Mouse (Mus musculus) bone marrow macrophage, adult 2 months (primary cell): ENCODE results near the gene Rexo5.

Source experiments
- CTCF ChIP-seq: IDR thresholded peaks from 2 replicates; pipeline ENCODE4 v1.5.1; 2012; ENCODE audit warnings: low read depth, mild to moderate bottlenecking, low read length, moderate library complexity
- POLR2A ChIP-seq: IDR thresholded peaks from 2 replicates; pipeline ENCODE4 v1.6.1; 2012; ENCODE audit warnings: mild to moderate bottlenecking, low read depth, low read length, borderline replicate concordance

DNA sequence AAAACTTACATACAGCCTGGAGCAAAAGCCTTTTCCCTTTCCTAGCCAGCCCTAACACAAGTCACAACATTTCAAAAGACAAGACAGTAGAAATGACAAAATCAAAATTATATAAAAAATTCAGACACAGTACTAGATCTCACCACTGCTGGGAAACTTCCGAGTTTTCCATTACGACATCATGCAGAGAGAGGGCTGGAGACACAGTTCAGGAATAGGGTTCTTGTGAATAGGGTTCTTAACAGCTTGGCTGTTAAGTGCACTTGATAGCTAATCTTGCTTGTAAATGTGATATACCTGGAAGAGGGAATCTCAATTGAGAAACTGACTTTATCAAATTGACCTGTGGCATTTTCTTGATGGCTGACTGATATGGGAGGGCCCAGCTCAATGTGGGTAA lies 87.4 kb downstream of the Rexo5 start:
- TF ChIP-seq CTCF (no peak), POLR2A (no peak)
